Mouse (Mus musculus) G1E (cell line): ENCODE results near the gene Map4k3.

Experiments used
- CTCF ChIP-seq: IDR thresholded peaks from 2 replicates; pipeline ENCODE4 v1.5.1; 2012; ENCODE audit warnings: low read depth, low read length, inconsistent platforms, mixed read lengths
- GATA1 ChIP-seq: IDR thresholded peaks from 2 replicates; pipeline ENCODE4 v1.6.1; 2012; ENCODE audit warnings: borderline replicate concordance, low read length, inconsistent platforms, mixed read lengths

DNA sequence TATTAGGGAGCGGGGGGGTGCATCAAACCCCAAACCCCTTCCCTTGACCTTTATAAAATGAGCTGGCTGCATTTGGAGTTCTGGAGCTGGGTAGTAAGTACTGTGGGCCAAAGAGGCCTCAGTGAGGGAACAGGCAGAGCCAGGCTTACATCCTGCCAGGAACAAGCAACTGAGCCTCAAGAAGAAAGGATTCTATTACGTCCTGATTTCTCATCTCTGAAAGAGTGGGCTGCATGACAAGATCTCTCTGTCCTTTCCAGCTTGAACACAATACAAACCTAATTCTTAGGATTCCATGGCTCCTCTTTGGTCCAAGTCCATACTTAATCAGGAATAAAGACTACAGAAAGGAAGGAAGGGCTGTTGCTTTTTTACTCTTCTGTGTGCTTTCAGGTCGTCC, 66.4 kb downstream of the Map4k3 start:
- no peak for TF ChIP-seq CTCF
- no peak for TF ChIP-seq GATA1
